Mouse (Mus musculus) cortical plate, adult 2 months (tissue): ENCODE data around the gene Shisal1.

Experiments
- CTCF ChIP-seq: fragments of 200-500 bp; IDR thresholded peaks from 2 replicates; pipeline ENCODE4 v1.5.1; 2011; ENCODE audit warnings: mild to moderate bottlenecking, control low read depth, low read length; ENCODE audit not compliant: insufficient read depth; ENCODE audit errors: extremely low read depth
- POLR2A ChIP-seq: fragments of 200-500 bp; IDR thresholded peaks from 2 replicates; pipeline ENCODE4 v1.6.1; 2011; ENCODE audit warnings: mild to moderate bottlenecking, low read length, control low read depth; ENCODE audit not compliant: insufficient read depth; ENCODE audit errors: extremely low read depth

GRCm38 (mm10) chr15:84408576-84408975 is 38.3 kb downstream of the Shisal1 start:
- no peak for TF ChIP-seq POLR2A
- TF ChIP-seq CTCF: no peak
